Mouse (Mus musculus) embryonic facial prominence, embryonic 10.5 days (tissue): ENCODE measurements at regions not wholly inside any gene's neighbourhood (a gene's known extent, or its start where the extent isn't known, plus 50 kb on each side); places are given as distances from the start of the nearest gene placed in this dataset.

Experiments
- DNase-seq: peaks from one replicate; pipeline ENCODE4 v3.0.0-alpha.2; 2017; ENCODE audit warnings: low spot score
- H3K27ac ChIP-seq: fragments of 300-500 bp; sonication (generic); replicated peaks from 2 replicates; pipeline ENCODE4 v1.5.1; 2016; ENCODE audit warnings: mild to moderate bottlenecking
- H3K27me3 ChIP-seq: fragments of 300-500 bp; sonication (generic); replicated peaks from 2 replicates; pipeline ENCODE4 v1.6.1; 2016; ENCODE audit warnings: low read depth, mild to moderate bottlenecking; ENCODE audit not compliant: poor library complexity, severe bottlenecking
- H3K36me3 ChIP-seq: fragments of 300-500 bp; sonication (generic); replicated peaks from 2 replicates; pipeline ENCODE4 v1.6.1; 2016; ENCODE audit warnings: mild to moderate bottlenecking, moderate library complexity
- H3K4me1 ChIP-seq: fragments of 300-500 bp; sonication (generic); 2 replicates; pipeline ENCODE4 v1.6.1; 2016
- H3K4me3 ChIP-seq: fragments of 300-500 bp; sonication (generic); 2 replicates; pipeline ENCODE4 v1.5.1; 2016; ENCODE audit warnings: mild to moderate bottlenecking, moderate library complexity
- H3K9me3 ChIP-seq: fragments of 300-500 bp; sonication (generic); 2 replicates; pipeline ENCODE4 v1.6.1; 2016; ENCODE audit warnings: mild to moderate bottlenecking
- WGBS: fragments of 180-500 bp; shearing (Covaris S2); methylation state at CpG from one replicate; pipeline ENCODE4 v1.1.7; 2016; 5-methylcytosine and 5-hydroxymethylcytosine counted together

DNA sequence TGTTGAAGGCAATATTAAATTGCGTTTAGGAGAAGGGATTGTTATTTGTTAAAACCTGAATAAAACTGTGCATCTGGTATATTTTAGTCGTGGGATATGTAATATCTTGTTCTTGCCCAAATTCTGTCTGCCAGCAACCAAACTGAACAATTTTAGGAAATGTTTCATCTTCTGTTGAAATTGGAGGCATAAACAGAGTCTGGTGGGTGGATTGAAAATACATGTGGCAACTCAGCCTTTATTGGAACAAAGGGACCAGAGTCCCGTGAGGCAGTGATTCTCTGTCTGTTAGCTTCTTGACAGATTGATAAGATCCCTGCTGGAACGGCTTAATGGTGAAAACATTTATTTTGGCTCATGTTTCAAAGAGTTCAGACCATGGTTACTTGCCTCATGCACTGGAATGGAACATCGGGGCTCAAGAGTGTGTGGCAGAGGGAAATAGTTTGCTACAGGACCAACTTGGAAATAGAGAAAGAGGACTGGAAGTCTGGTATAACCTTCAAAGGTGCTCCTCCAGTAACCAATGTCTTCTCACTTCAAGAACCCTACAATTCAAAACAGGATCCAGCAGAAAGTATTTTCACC lies 640.7 kb downstream of the Tox3 start:
- no peaks in the 10 kb centered on the region for H3K9me3 ChIP-seq
- no peaks in the 10 kb centered on the region for H3K27me3 ChIP-seq
- H3K36me3 ChIP-seq = no peaks in the 10 kb centered on the region
- no peaks in the 10 kb centered on the region for H3K4me1 ChIP-seq
- no peak overlapping the region for H3K4me3 ChIP-seq
- no peak overlapping the region for H3K27ac ChIP-seq
- no peak for DNase-seq
- 59% methylated on average over 5 of the region's 5 CpGs for WGBS

DNA sequence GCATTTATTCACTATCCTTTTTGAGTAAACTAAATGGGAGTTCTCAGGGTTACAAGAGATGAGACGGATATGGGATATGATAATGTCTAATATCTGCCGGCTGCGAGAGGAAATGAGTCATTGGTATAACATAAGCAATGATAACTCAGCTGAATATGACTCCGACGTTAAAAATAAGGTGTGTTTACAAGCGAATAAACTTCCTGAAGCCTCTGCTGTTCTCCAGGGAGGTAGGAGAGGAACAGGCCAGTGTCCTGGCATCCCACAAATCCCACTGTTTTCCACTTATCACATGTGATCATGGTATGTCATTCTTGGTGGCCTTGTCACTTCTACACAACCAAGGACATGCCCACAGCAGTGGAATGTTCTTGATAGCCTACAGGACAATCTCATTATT lies 641.7 kb upstream of the Sall1 start:
- Histone ChIP-seq H3K9me3 (no peaks in the 10 kb centered on the region), H3K4me3 (no peak overlapping the region), H3K27ac (no peak overlapping the region), H3K36me3 (no peaks in the 10 kb centered on the region), H3K4me1 (no peaks in the 10 kb centered on the region), H3K27me3 (0 out of 2 replicates have a peak, but pooled peaks cover under 1% of the 10 kb centered on the region)
- 95% methylated on average over 6 of the region's 6 CpGs for WGBS
- DNase-seq = no peak

GRCm38 (mm10) chr8:89680937-89681336 lies 637.0 kb upstream of the Sall1 start:
- no peak for DNase-seq
- WGBS = 89% methylated on average over 4 of the region's 4 CpGs
- Histone ChIP-seq H3K4me3 (no peak overlapping the region), H3K36me3 (no peaks in the 10 kb centered on the region), H3K9me3 (no peaks in the 10 kb centered on the region), H3K27ac (no peak overlapping the region), H3K27me3 (0 out of 2 replicates have a peak, but pooled peaks cover 4% of the 10 kb centered on the region), H3K4me1 (no peaks in the 10 kb centered on the region)

GRCm38 (mm10) chr8:89680341-89680740 lies 636.4 kb upstream of the Sall1 start:
- Histone ChIP-seq H3K27me3 (0 out of 2 replicates have a peak, but pooled peaks cover 8% of the 10 kb centered on the region), H3K9me3 (no peaks in the 10 kb centered on the region), H3K4me3 (no peak overlapping the region), H3K27ac (no peak overlapping the region), H3K4me1 (no peaks in the 10 kb centered on the region), H3K36me3 (no peaks in the 10 kb centered on the region)
- no peak for DNase-seq
- WGBS = 76% methylated on average over 5 of the region's 5 CpGs

- DNase-seq = no peak
- Histone ChIP-seq H3K27ac (no peak overlapping the region), H3K36me3 (no peaks in the 10 kb centered on the region), H3K9me3 (no peaks in the 10 kb centered on the region), H3K4me1 (no peaks in the 10 kb centered on the region), H3K27me3 (0 out of 2 replicates have a peak, but pooled peaks cover 8% of the 10 kb centered on the region), H3K4me3 (no peak overlapping the region)
- 60% methylated on average over 4 of the region's 4 CpGs for WGBS
These were observed 635.6 kb upstream of the Sall1 start for GRCm38 (mm10) chr8:89679551-89679950.

GRCm38 (mm10) chr8:89677266-89677665 lies 633.3 kb upstream of the Sall1 start:
- 0 out of 2 replicates have a peak, but pooled peaks cover 8% of the 10 kb centered on the region for H3K27me3 ChIP-seq
- DNase-seq = no peak
- no peaks in the 10 kb centered on the region for H3K36me3 ChIP-seq
- H3K9me3 ChIP-seq = no peaks in the 10 kb centered on the region
- H3K4me3 ChIP-seq = no peak overlapping the region
- WGBS = 58% methylated on average over 5 of the region's 5 CpGs
- no peaks in the 10 kb centered on the region for H3K4me1 ChIP-seq
- H3K27ac ChIP-seq = no peak overlapping the region

GRCm38 (mm10) chr8:89673911-89674310 lies 629.9 kb upstream of the Sall1 start:
- H3K27ac ChIP-seq = no peak overlapping the region
- DNase-seq = no peak

GRCm38 (mm10) chr8:89672631-89673030 lies 628.7 kb upstream of the Sall1 start:
- no peak overlapping the region for H3K27ac ChIP-seq
- no peak for DNase-seq
- 86% methylated on average over 5 of the region's 5 CpGs for WGBS
- H3K9me3 ChIP-seq = no peaks in the 10 kb centered on the region
- H3K4me3 ChIP-seq = no peak overlapping the region
- no peaks in the 10 kb centered on the region for H3K36me3 ChIP-seq
- no peaks in the 10 kb centered on the region for H3K4me1 ChIP-seq
- H3K27me3 ChIP-seq = 0 out of 2 replicates have a peak, but pooled peaks cover 4% of the 10 kb centered on the region

More at GRCm38 (mm10) chr8:89673911-89674310, 629.9 kb upstream of the Sall1 start:
- H3K27me3 ChIP-seq = 0 out of 2 replicates have a peak, but pooled peaks cover 4% of the 10 kb centered on the region
- no peaks in the 10 kb centered on the region for H3K9me3 ChIP-seq
- WGBS = 89% methylated on average over 4 of the region's 4 CpGs
- H3K4me1 ChIP-seq = no peaks in the 10 kb centered on the region
- no peaks in the 10 kb centered on the region for H3K36me3 ChIP-seq
- H3K4me3 ChIP-seq = no peak overlapping the region

DNA sequence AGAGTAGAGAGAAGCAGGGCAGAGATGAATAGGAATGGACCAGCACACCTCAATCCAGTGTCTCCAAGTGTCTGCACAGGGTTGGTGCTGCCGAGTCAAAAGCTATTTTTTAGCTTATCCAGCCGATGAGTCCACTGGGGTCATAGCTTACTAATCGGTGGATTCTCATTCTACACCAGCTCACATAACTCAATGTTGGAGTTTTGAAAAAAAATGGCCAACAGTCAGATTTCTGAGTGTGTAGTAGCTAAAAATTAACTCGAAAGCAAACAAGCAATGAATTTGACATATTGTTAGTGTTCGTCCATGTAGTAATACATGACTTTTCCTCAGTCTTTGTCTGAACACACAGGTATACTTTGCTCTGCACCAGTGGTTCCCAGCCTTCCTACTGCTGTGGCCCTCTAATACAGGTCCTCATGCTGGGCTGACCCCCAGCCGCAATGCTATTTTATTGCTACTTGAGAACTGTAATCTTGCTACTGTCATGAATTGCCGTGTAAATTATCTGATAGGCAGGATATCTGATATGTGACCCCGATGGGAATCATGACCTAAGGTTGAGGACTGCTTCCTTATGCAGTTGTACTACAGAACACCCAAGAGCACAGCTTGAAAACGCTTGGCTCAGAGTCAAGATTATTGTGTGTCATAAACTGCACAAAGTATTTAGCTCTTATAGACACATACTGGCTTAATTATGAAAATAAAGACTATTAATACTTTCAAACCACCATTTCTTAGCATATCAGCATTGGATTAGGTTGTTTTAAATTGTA lies 621.1 kb upstream of the Sall1 start:
- Histone ChIP-seq H3K4me3 (no peak overlapping the region), H3K27ac (no peak overlapping the region), H3K27me3 (peaks cover 6% of the 10 kb centered on the region; the same call in 1 of the 2 replicates), H3K9me3 (no peaks in the 10 kb centered on the region), H3K36me3 (no peaks in the 10 kb centered on the region), H3K4me1 (peaks cover 3% of the 10 kb centered on the region)
- DNase-seq = no peak
- 89% methylated on average over 9 of the region's 9 CpGs for WGBS

DNA sequence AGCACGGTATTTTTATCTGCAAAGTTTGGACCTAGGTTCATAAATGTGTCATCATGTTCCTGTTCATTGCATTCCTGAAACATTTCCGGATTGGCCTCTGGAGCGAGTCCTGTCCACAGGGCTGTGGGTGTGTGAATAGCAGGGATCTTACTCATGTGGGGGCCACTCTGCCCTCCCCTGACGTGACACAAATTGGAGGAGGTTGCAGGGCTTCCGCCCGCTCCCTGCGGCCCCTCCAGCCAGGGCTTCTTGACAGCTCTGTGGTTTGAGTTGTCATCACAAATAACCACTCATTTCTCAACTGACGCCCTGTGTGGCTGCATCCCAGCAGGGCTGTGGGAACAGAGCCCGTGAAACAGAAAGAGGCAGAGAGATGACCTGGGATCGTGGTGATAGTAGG lies 619.9 kb upstream of the Sall1 start:
- peaks cover 15% of the 10 kb centered on the region for H3K4me1 ChIP-seq
- peaks cover 11% of the 10 kb centered on the region for H3K27me3 ChIP-seq
- 79% methylated on average over 10 of the region's 10 CpGs for WGBS
- H3K36me3 ChIP-seq = no peaks in the 10 kb centered on the region
- no peak overlapping the region for H3K4me3 ChIP-seq
- no peaks in the 10 kb centered on the region for H3K9me3 ChIP-seq
- no peak for DNase-seq
- H3K27ac ChIP-seq = no peak overlapping the region

DNA sequence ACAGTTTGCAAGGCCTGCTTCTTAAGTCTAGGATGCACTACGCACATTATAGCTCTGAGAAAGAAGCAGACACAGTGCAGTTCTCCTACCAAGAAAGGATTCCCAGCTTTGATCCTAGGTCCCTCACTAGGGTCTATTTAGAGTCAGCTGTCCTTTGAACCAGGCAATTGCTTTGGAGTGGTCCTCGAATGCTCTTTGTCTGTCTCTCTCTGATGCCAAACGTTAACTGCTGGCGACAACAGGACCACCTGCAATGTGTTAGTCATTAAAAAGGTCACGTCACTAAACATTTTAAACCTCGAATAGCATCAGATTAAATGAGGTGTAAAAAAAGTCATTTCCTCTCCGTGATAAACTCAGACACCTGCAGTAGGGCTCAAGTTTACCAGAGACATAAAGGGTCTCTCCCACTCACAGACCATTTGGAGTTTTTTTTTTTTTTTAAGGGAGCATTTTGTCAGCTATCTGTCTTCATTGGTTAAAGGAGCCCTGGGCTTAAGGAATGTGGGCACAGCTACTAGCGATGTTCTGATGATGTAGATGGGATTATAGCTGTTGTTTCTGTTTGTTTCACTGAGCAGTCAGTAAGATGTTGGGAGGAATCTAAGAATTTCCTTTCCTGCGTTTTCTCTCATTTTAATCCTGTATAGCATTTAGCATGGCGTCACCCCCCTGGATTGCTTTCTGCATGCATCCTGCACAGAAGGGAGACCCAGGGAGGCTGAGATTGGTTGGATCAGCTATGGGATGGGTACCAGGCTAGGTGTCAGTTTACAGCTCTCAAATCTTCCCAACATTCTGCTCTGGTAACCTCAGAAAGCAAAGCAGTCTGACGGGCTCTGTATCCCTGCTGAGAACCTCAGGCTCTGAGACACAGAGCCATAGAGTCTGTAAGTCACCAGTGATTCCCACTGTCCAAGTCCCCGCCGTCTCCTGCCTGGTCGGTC lies 615.3 kb upstream of the Sall1 start:
- WGBS = 24% methylated on average over 14 of the region's 14 CpGs
- H3K4me3 ChIP-seq = no peak overlapping the region
- no peaks in the 10 kb centered on the region for H3K9me3 ChIP-seq
- no peak overlapping the region for H3K27ac ChIP-seq
- H3K4me1 ChIP-seq = peaks cover 21% of the 10 kb centered on the region
- peak; percentile 12 for DNase-seq
- no peaks in the 10 kb centered on the region for H3K36me3 ChIP-seq
- peaks cover 14% of the 10 kb centered on the region for H3K27me3 ChIP-seq

GRCm38 (mm10) chr8:89655369-89655768 lies 611.4 kb upstream of the Sall1 start:
- WGBS = 77% methylated on average over 14 of the region's 14 CpGs
- H3K36me3 ChIP-seq = no peaks in the 10 kb centered on the region
- no peak for DNase-seq
- H3K4me1 ChIP-seq = peaks cover 21% of the 10 kb centered on the region
- no peak overlapping the region for H3K4me3 ChIP-seq
- peaks cover 11% of the 10 kb centered on the region for H3K27me3 ChIP-seq
- no peaks in the 10 kb centered on the region for H3K9me3 ChIP-seq
- H3K27ac ChIP-seq = no peak overlapping the region
